Mouse (Mus musculus) midbrain, embryonic 13.5 days (tissue): Measurements from ENCODE around the gene Map6d1. TPM values are rescaled to one million over a fixed set of nuclear protein-coding genes. Genes with fewer than 3 reads are reported as not detected.

Experiments used
- ATAC-seq: fragments of 200-750 bp; cut with Nextera tagmentation; 2 replicates; pipeline ENCODE4 v1.8.0; 2017; ENCODE audit warnings: mild to moderate bottlenecking, moderate TSS enrichment, moderate library complexity
- H3K27ac ChIP-seq: fragments of 300-500 bp; sonication (generic); 2 replicates; pipeline ENCODE4 v1.5.1; 2015; ENCODE audit warnings: inconsistent platforms, mild to moderate bottlenecking, moderate library complexity
- H3K27me3 ChIP-seq: fragments of 300-500 bp; sonication (generic); 2 replicates; pipeline ENCODE4 v1.6.1; 2015; ENCODE audit warnings: mild to moderate bottlenecking, inconsistent platforms
- H3K36me3 ChIP-seq: fragments of 300-500 bp; sonication (generic); 2 replicates; pipeline ENCODE4 v1.6.1; 2015; ENCODE audit warnings: mild to moderate bottlenecking, inconsistent platforms
- H3K4me1 ChIP-seq: fragments of 300-500 bp; sonication (generic); replicated peaks from 2 replicates; pipeline ENCODE4 v1.6.1; 2015; ENCODE audit warnings: inconsistent platforms
- H3K4me2 ChIP-seq: fragments of 300-500 bp; sonication (generic); replicated peaks from 2 replicates; pipeline ENCODE4 v1.6.1; 2015; ENCODE audit warnings: moderate library complexity, mild to moderate bottlenecking, inconsistent platforms
- H3K4me3 ChIP-seq: fragments of 300-500 bp; sonication (generic); replicated peaks from 2 replicates; pipeline ENCODE4 v1.5.1; 2015; ENCODE audit warnings: mild to moderate bottlenecking, inconsistent platforms
- H3K9ac ChIP-seq: fragments of 300-500 bp; sonication (generic); replicated peaks from 2 replicates; pipeline ENCODE4 v1.6.1; 2015; ENCODE audit warnings: mild to moderate bottlenecking, inconsistent platforms
- H3K9me3 ChIP-seq: fragments of 300-500 bp; sonication (generic); 2 replicates; pipeline ENCODE4 v1.6.1; 2016; ENCODE audit warnings: mild to moderate bottlenecking, inconsistent platforms
- WGBS: fragments of 180-500 bp; shearing (Covaris S2); methylation state at CpG from one replicate; pipeline ENCODE4 v1.1.7; 2015; 5-methylcytosine and 5-hydroxymethylcytosine counted together
- polyA plus RNA-seq: library from polyadenylated mRNA; unstranded; fragments of >200 nt; fragmentation: Nextera tagmentation; extraction: Ambion mirVana; gene quantifications from 2 replicates; pipeline ENCODE4 v1.2.1, GENCODE M21; 2015

The Map6d1 gene
- polyA plus RNA-seq, result 2.2 and 2.7 TPM in 2 replicates

DNA sequence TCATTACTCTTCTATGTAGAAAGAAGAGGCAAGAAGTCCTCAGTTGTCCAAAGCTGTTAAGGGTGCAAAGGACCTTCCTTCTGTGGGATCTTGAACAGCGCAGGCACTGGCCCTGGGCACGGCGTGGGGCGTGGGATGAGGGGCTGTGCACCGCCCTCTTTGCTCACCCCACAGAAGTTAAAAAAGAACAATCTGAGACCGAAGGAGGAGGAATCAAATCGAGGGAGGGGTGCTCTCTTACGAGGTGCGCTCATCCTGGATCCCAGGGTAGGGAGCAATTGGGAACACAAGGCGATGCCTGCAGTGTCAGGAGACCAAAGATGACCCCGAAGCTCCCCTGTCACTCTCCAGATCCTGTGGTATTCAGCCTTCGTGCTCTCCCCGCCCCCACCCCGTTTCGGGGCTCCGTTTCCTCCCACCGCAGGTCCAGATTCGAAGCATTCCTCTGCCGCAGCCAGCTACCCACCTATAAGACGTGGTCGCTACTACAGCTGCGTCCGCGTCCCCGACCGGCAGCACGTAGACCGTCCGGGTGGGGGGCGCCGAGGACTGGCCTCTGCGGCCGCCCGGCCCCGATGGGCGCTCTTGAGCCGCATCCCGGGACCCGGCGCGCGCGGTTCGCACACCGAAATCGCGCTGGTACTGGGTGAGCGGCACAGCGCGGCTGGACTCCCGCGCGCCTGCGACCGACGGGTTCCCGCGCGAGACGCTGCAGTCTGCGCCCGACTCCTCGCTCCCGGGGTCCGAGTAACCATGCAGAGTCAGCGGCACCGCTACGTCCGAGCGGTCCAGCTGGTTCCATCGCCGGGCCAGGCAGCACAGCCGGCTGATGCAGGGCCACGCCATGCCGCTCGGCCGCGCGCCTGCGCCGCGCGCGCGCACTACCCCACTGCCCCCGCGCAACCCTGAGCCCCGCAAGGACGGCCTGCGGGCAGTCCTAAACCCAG, at the start of gene Map6d1:
TSS of gene Map6d1 (minus strand) at position 891 of the 947 bp plus-strand sequence.
- Histone ChIP-seq H3K27me3 (peaks cover 10% of the 10 kb centered on the region; the same call in 1 of the 2 replicates), H3K27ac (peak within 1 kb of the TSS; percentile 74), H3K4me1 (peaks cover 16% of the 10 kb centered on the region), H3K4me3 (peak within 1 kb of the TSS; percentile 57), H3K9me3 (no peaks in the 10 kb centered on the region), H3K4me2 (peak within 1 kb of the TSS; percentile 84), H3K9ac (peak within 1 kb of the TSS; percentile 73), H3K36me3 (no peaks in the 10 kb centered on the region; the same call in 1 of the 2 replicates)
- WGBS, result under 1% methylated on average over 90 of the region's 90 CpGs
- peak; percentile 94 for ATAC-seq

DNA sequence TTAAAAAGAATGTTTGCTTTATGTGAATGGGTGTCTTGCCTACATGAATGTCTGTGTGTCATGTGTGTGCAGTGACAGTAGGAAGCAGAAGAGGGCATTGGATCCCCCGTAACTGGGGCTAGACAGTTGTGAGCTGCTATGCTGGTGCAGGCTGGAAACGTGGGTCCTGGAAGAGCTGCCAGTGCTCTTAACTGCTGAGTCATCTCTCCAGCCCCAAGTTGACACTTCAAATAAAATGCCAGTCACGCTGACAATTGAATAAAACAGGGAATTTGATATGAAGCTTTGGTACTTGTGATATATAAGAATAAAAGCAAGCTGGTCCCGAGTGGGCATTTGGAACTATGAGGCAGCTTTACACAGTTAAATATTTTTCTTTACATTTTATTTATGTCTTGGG, 39.1 kb upstream of the Map6d1 start:
- no peak overlapping the region for H3K4me2 ChIP-seq
- ATAC-seq, result no peak
- no peak overlapping the region for H3K27ac ChIP-seq
- H3K27me3 ChIP-seq, result no peaks in the 10 kb centered on the region
- H3K4me3 ChIP-seq, result no peak overlapping the region
- no peaks in the 10 kb centered on the region for H3K4me1 ChIP-seq
- H3K36me3 ChIP-seq, result peaks cover 71% of the 10 kb centered on the region
- 94% methylated on average over 4 of the region's 4 CpGs for WGBS
- H3K9ac ChIP-seq, result no peak overlapping the region
- no peaks in the 10 kb centered on the region for H3K9me3 ChIP-seq

- H3K9ac ChIP-seq, result no peak overlapping the region
- no peak for ATAC-seq
- no peaks in the 10 kb centered on the region for H3K9me3 ChIP-seq
- whole genome bisulfite sequencing, result 96% methylated on average over 5 of the region's 5 CpGs
- H3K27me3 ChIP-seq, result no peaks in the 10 kb centered on the region
- peaks cover 63% of the 10 kb centered on the region for H3K36me3 ChIP-seq
- H3K4me3 ChIP-seq, result no peak overlapping the region
- no peak overlapping the region for H3K4me2 ChIP-seq
- H3K27ac ChIP-seq, result no peak overlapping the region
- H3K4me1 ChIP-seq, result no peaks in the 10 kb centered on the region
Measured at GRCm38 (mm10) chr16:20279395-20279794, 38.2 kb upstream of the Map6d1 start.

- H3K4me1 ChIP-seq, result no peaks in the 10 kb centered on the region
- no peaks in the 10 kb centered on the region for H3K27me3 ChIP-seq
- H3K36me3 ChIP-seq, result peaks cover 8% of the 10 kb centered on the region
- H3K9ac ChIP-seq, result no peak overlapping the region
- 9% methylated on average over 3 of the region's 3 CpGs for WGBS
- H3K27ac ChIP-seq, result no peak overlapping the region
- no peak overlapping the region for H3K4me2 ChIP-seq
- no peak for ATAC-seq
- no peak overlapping the region for H3K4me3 ChIP-seq
- no peaks in the 10 kb centered on the region for H3K9me3 ChIP-seq
Measured at GRCm38 (mm10) chr16:20272994-20273393, 31.8 kb upstream of the Map6d1 start.

- Histone ChIP-seq H3K9ac (no peak overlapping the region), H3K27ac (no peak overlapping the region), H3K4me1 (no peaks in the 10 kb centered on the region), H3K36me3 (no peaks in the 10 kb centered on the region), H3K4me3 (no peak overlapping the region), H3K9me3 (no peaks in the 10 kb centered on the region), H3K4me2 (no peak overlapping the region), H3K27me3 (no peaks in the 10 kb centered on the region)
- WGBS, result 88% methylated on average over 4 of the region's 4 CpGs
- ATAC-seq, result no peak
Measured at GRCm38 (mm10) chr16:20271339-20271738, 30.2 kb upstream of the Map6d1 start.

GRCm38 (mm10) chr16:20265089-20265488, 23.9 kb upstream of the Map6d1 start:
- no peak for ATAC-seq
- no peaks in the 10 kb centered on the region for H3K36me3 ChIP-seq
- no peak overlapping the region for H3K9ac ChIP-seq
- no peaks in the 10 kb centered on the region for H3K4me1 ChIP-seq
- no peak overlapping the region for H3K4me2 ChIP-seq
- WGBS, result 91% methylated on average over 7 of the region's 7 CpGs
- no peaks in the 10 kb centered on the region for H3K9me3 ChIP-seq
- no peak overlapping the region for H3K27ac ChIP-seq
- no peak overlapping the region for H3K4me3 ChIP-seq
- no peaks in the 10 kb centered on the region for H3K27me3 ChIP-seq

DNA sequence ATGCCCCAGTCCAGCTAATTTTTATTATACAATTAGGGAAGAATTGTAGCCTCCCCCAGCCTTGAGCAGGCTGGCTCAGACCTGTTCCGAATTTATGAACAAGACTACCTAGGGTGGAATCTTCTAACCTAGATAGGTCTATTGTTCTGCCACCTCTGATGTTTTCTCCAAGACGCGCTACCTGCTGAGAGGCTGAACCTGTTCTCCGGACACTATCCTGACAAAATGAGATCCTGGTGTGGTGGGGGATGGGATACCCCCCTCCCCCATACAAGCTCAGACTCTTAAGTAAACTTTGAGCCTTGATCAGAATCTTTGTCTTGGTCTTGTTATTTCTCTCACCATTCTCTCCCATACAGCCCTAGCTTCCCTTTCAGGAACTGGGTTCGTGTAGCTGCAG, 16.8 kb upstream of the Map6d1 start:
- 78% methylated on average over 5 of the region's 5 CpGs for WGBS
- no peak for ATAC-seq
- Histone ChIP-seq H3K27me3 (no peaks in the 10 kb centered on the region), H3K9ac (no peak overlapping the region), H3K4me1 (no peaks in the 10 kb centered on the region), H3K9me3 (no peaks in the 10 kb centered on the region), H3K36me3 (no peaks in the 10 kb centered on the region), H3K4me3 (no peak overlapping the region), H3K27ac (no peak overlapping the region), H3K4me2 (no peak overlapping the region)

GRCm38 (mm10) chr16:20248442-20249174, 7.5 kb upstream of the Map6d1 start:
- ATAC-seq, result no peak
- H3K4me3 ChIP-seq, result no peak overlapping the region
- H3K9me3 ChIP-seq, result no peaks in the 10 kb centered on the region
- no peak overlapping the region for H3K27ac ChIP-seq
- WGBS, result 87% methylated on average over 9 of the region's 9 CpGs
- no peak overlapping the region for H3K9ac ChIP-seq
- H3K36me3 ChIP-seq, result no peaks in the 10 kb centered on the region
- no peak overlapping the region for H3K4me2 ChIP-seq
- no peaks in the 10 kb centered on the region for H3K4me1 ChIP-seq
- no peaks in the 10 kb centered on the region for H3K27me3 ChIP-seq

GRCm38 (mm10) chr16:20247103-20247502, 5.9 kb upstream of the Map6d1 start:
- no peaks in the 10 kb centered on the region for H3K36me3 ChIP-seq

GRCm38 (mm10) chr16:20238646-20239045, 2.5 kb downstream of the Map6d1 start:
- no peak overlapping the region for H3K4me3 ChIP-seq
- H3K4me2 ChIP-seq, result no peak overlapping the region
- no peak overlapping the region for H3K27ac ChIP-seq
- no peak for ATAC-seq
- peaks cover 12% of the 10 kb centered on the region for H3K36me3 ChIP-seq
- no peak overlapping the region for H3K9ac ChIP-seq
- peaks cover 10% of the 10 kb centered on the region; the same call in 1 of the 2 replicates for H3K27me3 ChIP-seq
- H3K4me1 ChIP-seq, result peaks cover 16% of the 10 kb centered on the region
- no peaks in the 10 kb centered on the region for H3K9me3 ChIP-seq
- WGBS, result 94% methylated on average over 4 of the region's 4 CpGs

More at GRCm38 (mm10) chr16:20247103-20247502, 5.9 kb upstream of the Map6d1 start:
- Histone ChIP-seq H3K4me3 (no peak overlapping the region), H3K9ac (no peak overlapping the region), H3K4me1 (no peaks in the 10 kb centered on the region), H3K27ac (no peak overlapping the region), H3K9me3 (no peaks in the 10 kb centered on the region), H3K4me2 (no peak overlapping the region), H3K27me3 (peaks cover 2% of the 10 kb centered on the region; the same call in 1 of the 2 replicates)
- no peak for ATAC-seq

- no peak overlapping the region for H3K27ac ChIP-seq
- peaks cover 20% of the 10 kb centered on the region for H3K36me3 ChIP-seq
- peaks cover 16% of the 10 kb centered on the region for H3K4me1 ChIP-seq
- no peak overlapping the region for H3K4me3 ChIP-seq
- no peak overlapping the region for H3K9ac ChIP-seq
- 30% methylated on average over 4 of the region's 4 CpGs for WGBS
- ATAC-seq, result no peak
- H3K27me3 ChIP-seq, result peaks cover 10% of the 10 kb centered on the region; the same call in 1 of the 2 replicates
- H3K4me2 ChIP-seq, result no peak overlapping the region
- H3K9me3 ChIP-seq, result no peaks in the 10 kb centered on the region
Measured at GRCm38 (mm10) chr16:20237426-20237825, 3.7 kb downstream of the Map6d1 start.

DNA sequence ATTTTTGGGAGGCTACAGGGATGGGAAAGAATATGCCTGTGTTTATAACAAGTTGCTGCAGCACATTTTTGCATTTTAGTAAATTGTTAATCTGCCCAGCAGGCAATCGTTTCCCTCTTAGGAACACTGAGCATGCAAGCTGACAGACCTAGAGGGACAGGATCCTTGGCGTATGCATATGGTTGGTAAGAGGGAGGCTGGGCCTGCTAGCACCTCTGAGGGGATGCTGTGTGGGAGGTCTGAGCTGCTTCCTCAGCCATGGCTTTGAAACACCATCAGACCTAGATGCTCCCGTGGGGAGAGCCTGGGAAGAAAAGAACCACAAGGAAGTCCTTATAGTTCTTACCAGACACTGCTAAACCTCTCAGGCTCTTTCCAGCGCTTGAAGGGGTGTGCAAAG, 6.8 kb downstream of the Map6d1 start:
- Histone ChIP-seq H3K4me2 (no peak overlapping the region), H3K9me3 (no peaks in the 10 kb centered on the region), H3K9ac (no peak overlapping the region), H3K27ac (no peak overlapping the region), H3K27me3 (peaks cover 1% of the 10 kb centered on the region; the same call in 1 of the 2 replicates), H3K4me3 (no peak overlapping the region), H3K4me1 (0 out of 2 replicates have a peak, but pooled peaks cover 12% of the 10 kb centered on the region), H3K36me3 (peaks cover 45% of the 10 kb centered on the region)
- 71% methylated on average over 4 of the region's 4 CpGs for WGBS
- ATAC-seq, result no peak
